Mouse (Mus musculus) bone marrow, adult 2 months (tissue): ENCODE data around the gene Nufip1. TPM values are rescaled to one million over a fixed set of nuclear protein-coding genes. Genes with fewer than 3 reads are reported as not detected.

Source experiments
- H3K27ac ChIP-seq: fragments of 200-500 bp; 2 replicates; pipeline ENCODE4 v1.5.1; 2012; ENCODE audit warnings: low read depth, mild to moderate bottlenecking, control low read depth, inconsistent platforms, low read length; ENCODE audit not compliant: control insufficient read depth, poor library complexity, insufficient read depth
- H3K4me1 ChIP-seq: fragments of 200-500 bp; 2 replicates; pipeline ENCODE4 v1.6.1; 2011; ENCODE audit warnings: low read length; ENCODE audit not compliant: control insufficient read depth, insufficient read depth
- H3K4me3 ChIP-seq: fragments of 200-500 bp; replicated peaks from 2 replicates; pipeline ENCODE3; 2011; ENCODE audit warnings: mild to moderate bottlenecking, low read depth, low read length, control low read depth; ENCODE audit not compliant: control insufficient read depth
- CTCF ChIP-seq: fragments of 200-500 bp; IDR thresholded peaks from 2 replicates; pipeline ENCODE4 v1.5.1; 2011; ENCODE audit warnings: low read length, control low read depth; ENCODE audit not compliant: control insufficient read depth, insufficient read depth
- POLR2A ChIP-seq: fragments of 200-500 bp; IDR thresholded peaks from 2 replicates; pipeline ENCODE4 v1.6.1; 2011; ENCODE audit warnings: low read depth, mild to moderate bottlenecking, control low read depth, low read length, borderline replicate concordance; ENCODE audit not compliant: control insufficient read depth
- WGBS: fragments of 180-500 bp; shearing (Covaris S2); methylation state at CpG from one replicate; pipeline ENCODE4 v1.1.7; 2018; 5-methylcytosine and 5-hydroxymethylcytosine counted together
- polyA plus RNA-seq: library from polyadenylated mRNA; stranded (reverse); fragments of >200 nt; gene quantifications from 2 replicates; pipeline ENCODE4 v1.2.4, GENCODE M21; 2011; ENCODE audit warnings: low replicate concordance; ENCODE audit not compliant: missing spikeins, insufficient read depth, insufficient read length

Nufip1 gene
- polyA plus RNA-seq, 1 experiment, result 12.0 TPM

- WGBS, result 73% methylated on average over 13 of the region's 13 CpGs
- H3K4me3 ChIP-seq, result no peak overlapping the region
- TF ChIP-seq CTCF (no peak), POLR2A (no peak)
- H3K4me1 ChIP-seq, result no peaks in the 10 kb centered on the region
- no peak overlapping the region for H3K27ac ChIP-seq
Observed at GRCm38 (mm10) chr14:76082086-76082636, 28.5 kb upstream of the Nufip1 start.

DNA sequence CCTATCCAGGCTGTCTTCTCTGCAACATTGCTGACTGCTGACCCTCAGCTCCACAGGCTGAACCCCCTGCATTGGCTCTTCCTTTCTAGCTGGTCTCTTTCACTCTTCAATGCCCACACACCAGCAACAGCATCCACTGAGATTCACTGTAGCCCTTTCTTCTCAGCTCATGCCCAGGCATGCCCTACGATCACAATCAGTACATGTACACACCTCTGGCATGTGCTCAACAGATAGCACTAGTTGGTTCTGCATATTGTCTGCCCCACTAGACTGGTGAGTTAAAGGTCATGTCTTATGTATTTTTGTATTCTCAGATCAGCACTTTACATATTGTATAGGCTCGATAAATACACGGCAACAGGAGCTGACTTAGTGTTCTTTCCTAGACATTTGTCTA is 26.5 kb upstream of the Nufip1 start:
- H3K4me1 ChIP-seq, result no peaks in the 10 kb centered on the region
- TF ChIP-seq POLR2A, result no peak
- no peak for TF ChIP-seq CTCF
- H3K27ac ChIP-seq, result no peak overlapping the region
- H3K4me3 ChIP-seq, result no peak overlapping the region
- WGBS, result 64% methylated on average over 3 of the region's 3 CpGs

GRCm38 (mm10) chr14:76097244-76097643 is 13.4 kb upstream of the Nufip1 start:
- 29% methylated on average over 7 of the region's 7 CpGs for WGBS
- H3K4me3 ChIP-seq, result no peak overlapping the region
- H3K4me1 ChIP-seq, result no peaks in the 10 kb centered on the region
- no peak overlapping the region for H3K27ac ChIP-seq
- TF ChIP-seq CTCF (no peak), POLR2A (no peak)

- Histone ChIP-seq H3K27ac (no peak overlapping the region), H3K4me3 (no peak overlapping the region), H3K4me1 (no peaks in the 10 kb centered on the region)
- 87% methylated on average over 5 of the region's 5 CpGs for WGBS
- TF ChIP-seq CTCF, result no peak
- no peak for TF ChIP-seq POLR2A
Observed at GRCm38 (mm10) chr14:76097815-76098214, 12.9 kb upstream of the Nufip1 start.

GRCm38 (mm10) chr14:76099543-76099942 is 11.1 kb upstream of the Nufip1 start:
- TF ChIP-seq POLR2A (no peak), CTCF (no peak)
- WGBS, result 77% methylated on average over 9 of the region's 9 CpGs
- Histone ChIP-seq H3K4me3 (no peak overlapping the region), H3K4me1 (no peaks in the 10 kb centered on the region), H3K27ac (no peak overlapping the region)

DNA sequence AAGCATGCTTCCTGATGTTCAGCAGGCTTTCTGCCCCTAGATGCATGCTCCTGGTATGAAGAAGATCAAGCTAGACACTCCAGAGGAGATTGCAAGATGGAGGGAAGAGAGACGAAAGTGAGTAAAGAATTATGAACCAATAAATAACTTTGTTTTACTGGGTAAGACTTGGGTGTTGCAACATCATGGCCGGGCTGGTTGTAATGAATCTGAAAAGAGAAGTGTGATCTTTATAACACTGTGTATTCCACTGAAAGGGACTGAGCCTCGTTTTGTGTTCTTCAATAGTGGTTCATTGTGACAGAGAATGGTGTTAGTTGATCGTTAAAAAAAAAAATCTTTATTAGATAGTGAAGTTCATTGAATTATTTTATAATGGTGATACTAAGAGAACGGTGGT is 5.1 kb downstream of the Nufip1 start:
- H3K4me3 ChIP-seq, result no peak overlapping the region
- WGBS, result 52% methylated on average over 5 of the region's 5 CpGs
- no peaks in the 10 kb centered on the region; the same call in 1 of the 2 replicates for H3K4me1 ChIP-seq
- H3K27ac ChIP-seq, result no peak overlapping the region
- TF ChIP-seq CTCF (no peak), POLR2A (no peak)

DNA sequence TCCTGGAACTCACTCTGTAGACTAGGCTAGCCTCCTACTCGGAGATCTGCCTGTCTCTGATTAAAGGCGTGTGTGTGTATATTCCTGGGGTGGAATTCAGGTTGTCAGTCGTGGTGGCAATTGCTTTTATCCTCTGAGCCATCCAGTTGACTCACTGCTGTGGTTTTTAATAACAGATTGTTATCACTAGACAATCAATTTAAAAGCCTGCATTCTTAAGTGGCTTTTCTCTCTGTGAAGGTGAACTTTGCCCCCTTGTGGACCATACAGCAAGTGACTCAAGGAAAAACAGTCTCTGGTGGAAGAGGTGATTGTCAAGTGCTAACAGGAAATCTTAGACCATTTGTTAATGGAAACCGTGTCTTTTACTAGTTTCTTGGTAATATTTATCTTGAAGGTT is 8.3 kb downstream of the Nufip1 start:
- H3K27ac ChIP-seq, result no peak overlapping the region
- 47% methylated on average over 4 of the region's 4 CpGs for WGBS
- TF ChIP-seq POLR2A, result no peak
- TF ChIP-seq CTCF, result no peak
- no peaks in the 10 kb centered on the region; the same call in 1 of the 2 replicates for H3K4me1 ChIP-seq
- H3K4me3 ChIP-seq, result no peak overlapping the region

GRCm38 (mm10) chr14:76120472-76120871 is 9.8 kb downstream of the Nufip1 start:
- no peak overlapping the region for H3K27ac ChIP-seq
- WGBS, result 90% methylated on average over 4 of the region's 4 CpGs
- TF ChIP-seq POLR2A, result no peak
- TF ChIP-seq CTCF, result no peak

GRCm38 (mm10) chr14:76121901-76122662 is 11.4 kb downstream of the Nufip1 start:
- Histone ChIP-seq H3K4me1 (no peaks in the 10 kb centered on the region), H3K27ac (no peak overlapping the region), H3K4me3 (no peak overlapping the region)
- TF ChIP-seq POLR2A (no peak), CTCF (peak; percentile 61; the same call in 1 of the 2 replicates)
- WGBS, result 59% methylated on average over 6 of the region's 6 CpGs

More at GRCm38 (mm10) chr14:76120472-76120871, 9.8 kb downstream of the Nufip1 start:
- no peak overlapping the region for H3K4me3 ChIP-seq
- no peaks in the 10 kb centered on the region; the same call in 1 of the 2 replicates for H3K4me1 ChIP-seq
